Mouse (Mus musculus): ENCODE data around the gene Rnf126. TPM values are rescaled to one million over a fixed set of nuclear protein-coding genes. Genes with fewer than 3 reads are reported as not detected.

Gene Rnf126
- total RNA-seq, 2 experiments from 2014 or later = 85.0 to 88.3 TPM

DNA sequence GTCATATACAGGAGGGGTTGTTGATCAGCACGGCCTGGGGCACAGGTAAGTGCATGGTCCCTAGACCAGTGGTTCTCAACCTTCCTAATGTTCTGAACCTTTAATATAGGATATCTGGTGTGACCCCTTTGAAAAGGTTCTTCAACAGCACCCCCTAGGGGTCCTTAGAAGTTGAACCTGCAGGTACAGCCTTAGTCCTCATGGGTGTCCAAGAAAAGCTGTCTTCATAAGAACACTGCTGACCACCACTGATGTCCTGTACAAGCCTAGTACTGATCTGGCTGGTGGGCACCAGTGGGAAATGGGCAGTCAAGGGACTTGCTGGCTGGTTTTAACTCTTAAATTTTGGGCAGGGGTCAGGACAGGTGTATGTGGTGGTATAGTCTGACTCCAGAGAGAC is 54.7 kb downstream of the Rnf126 start:
- Histone ChIP-seq H3K4me3 (no peak overlapping the region), H3K27ac (no peak overlapping the region)
- peak; percentile 50 for TF ChIP-seq CTCF (conservative IDR thresholded peaks at IDR 0.05)
- no peak for DNase-seq (ENCODE audit: low spot score in 2 of 2)

DNA sequence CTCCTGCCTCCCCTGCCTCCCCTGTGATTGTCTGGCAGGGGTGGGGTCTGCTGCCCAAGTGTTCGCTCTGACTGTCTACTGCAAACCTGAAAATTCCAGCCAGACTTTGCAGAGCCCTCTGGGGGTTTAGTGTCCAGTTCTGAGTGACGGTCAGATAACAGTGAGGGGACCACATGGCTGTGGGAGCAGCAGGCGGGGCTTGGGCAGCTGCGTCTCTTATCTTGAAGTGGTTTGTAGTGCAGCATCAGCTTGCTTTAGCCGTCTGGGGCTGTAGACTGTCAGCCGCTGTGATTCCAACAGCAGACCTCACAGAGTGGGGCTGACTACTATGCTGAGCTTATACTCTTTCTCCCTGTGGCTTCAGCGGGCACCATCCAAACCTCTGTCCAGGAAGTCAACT is 57.4 kb downstream of the Rnf126 start:
- TF ChIP-seq CTCF (conservative IDR thresholded peaks at IDR 0.05) = no peak
- peak overlapping the region; percentile 56 for H3K27ac ChIP-seq
- H3K4me3 ChIP-seq = peak overlapping the region; percentile 36
- DNase-seq (ENCODE audit: low spot score in 2 of 2) = no peak

GRCm38 (mm10) chr10:79708668-79709067 is 58.1 kb downstream of the Rnf126 start:
- peak overlapping the region; percentile 56 for H3K27ac ChIP-seq
- no peak for DNase-seq (ENCODE audit: low spot score in 2 of 2)
- peak overlapping the region; percentile 36 for H3K4me3 ChIP-seq
- no peak for TF ChIP-seq CTCF (conservative IDR thresholded peaks at IDR 0.05)

Other genes with a start within 250 kb of the Rnf126 start
- 1 to 10 TPM; 4.2 to 4.9 TPM for gene Plpp2, start 233.2 kb downstream of the Rnf126 start, total RNA-seq (2021)
- 10 to 100 TPM; 60.1 to 61.6 TPM for gene Mier2, start 211.8 kb downstream of the Rnf126 start, total RNA-seq (2021)
- gene Theg, start 179.6 kb downstream of the Rnf126 start, total RNA-seq (2021) = 1 to 10 TPM in 1 of 2 experiments, not detected in 1; 1.2 TPM
- gene C2cd4c, start 152.9 kb downstream of the Rnf126 start, total RNA-seq (2021) = 10 to 100 TPM; 15.5 to 16.6 TPM
- gene Shc2, start 129.0 kb downstream of the Rnf126 start, total RNA-seq (2021) = 10 to 100 TPM; 44.7 to 49.4 TPM
- gene Odf3l2, start 121.2 kb downstream of the Rnf126 start, total RNA-seq (2021) = under 1 TPM; 0.29 to 0.38 TPM
- not detected for gene Madcam1, start 102.4 kb downstream of the Rnf126 start, total RNA-seq (2021)
- 10 to 100 TPM; 67.8 to 73.5 TPM for gene Tpgs1, start 97.6 kb downstream of the Rnf126 start, total RNA-seq (2021)
- 10 to 100 TPM; 73.1 to 79.8 TPM for gene Cdc34, start 84.8 kb downstream of the Rnf126 start, total RNA-seq (2021)
- 1 to 10 TPM; 3.3 to 4.0 TPM for gene Gzmm, start 77.9 kb downstream of the Rnf126 start, total RNA-seq (2021)
- 100 to 1,000 TPM; 538 TPM for gene Bsg, start 62.5 kb downstream of the Rnf126 start, total RNA-seq (2021)
- gene Hcn2, start 50.3 kb downstream of the Rnf126 start, total RNA-seq (2021) = 100 to 1,000 TPM; 118 TPM
- 10 to 100 TPM; 44.5 to 50.6 TPM for gene Polrmt, start 20.4 kb downstream of the Rnf126 start, total RNA-seq (2021)
- 1 to 10 TPM; 1.9 to 2.8 TPM for gene Fgf22, start 11.9 kb downstream of the Rnf126 start, total RNA-seq (2021)
- gene Fstl3, start 10.3 kb upstream of the Rnf126 start, total RNA-seq (2021) = 1 to 10 TPM; 2.5 to 2.7 TPM
- under 1 TPM; 0.26 to 0.37 TPM for gene Prss57, start 24.0 kb upstream of the Rnf126 start, total RNA-seq (2021)
- gene Palm, start 26.6 kb upstream of the Rnf126 start, total RNA-seq (2021) = 100 to 1,000 TPM; 275 to 277 TPM
- gene Misp, start 54.0 kb upstream of the Rnf126 start, total RNA-seq (2021) = 1 to 10 TPM in 1 of 2 experiments, under 1 TPM in 1; 0.54 to 1.1 TPM
- gene Ptbp1, start 87.5 kb upstream of the Rnf126 start, total RNA-seq (2021) = 10 to 100 TPM; 56.9 to 58.7 TPM
- gene Prtn3, start 107.5 kb upstream of the Rnf126 start, total RNA-seq (2021) = 1 to 10 TPM; 1.5 to 2.6 TPM
- gene Plppr3, start 107.7 kb upstream of the Rnf126 start, total RNA-seq (2021) = 10 to 100 TPM; 33.7 to 37.1 TPM
- gene Elane, start 119.3 kb upstream of the Rnf126 start, total RNA-seq (2021) = not detected
- not detected for gene Cfd, start 123.9 kb upstream of the Rnf126 start, total RNA-seq (2021)
- gene Med16, start 142.0 kb upstream of the Rnf126 start, total RNA-seq (2021) = 10 to 100 TPM; 57.7 to 59.3 TPM
- not detected for gene Gm26602, start 143.9 kb upstream of the Rnf126 start, total RNA-seq (2021)
- gene Kiss1r, start 150.0 kb upstream of the Rnf126 start, total RNA-seq (2021) = 1 to 10 TPM; 5.6 to 7.1 TPM
- 100 to 1,000 TPM; 365 to 385 TPM for gene R3hdm4, start 154.3 kb upstream of the Rnf126 start, total RNA-seq (2021)
- 1 to 10 TPM; 7.5 to 8.5 TPM for gene Arid3a, start 160.1 kb upstream of the Rnf126 start, total RNA-seq (2021)
- 10 to 100 TPM; 44.8 to 47.0 TPM for gene Wdr18, start 193.2 kb upstream of the Rnf126 start, total RNA-seq (2021)
- gene Grin3b, start 203.8 kb upstream of the Rnf126 start, total RNA-seq (2021) = under 1 TPM in 1 of 2 experiments, not detected in 1; 0.15 TPM
- gene Tmem259, start 217.4 kb upstream of the Rnf126 start, total RNA-seq (2021) = 100 to 1,000 TPM; 124 TPM
- 1 to 10 TPM; 5.4 to 5.6 TPM for gene Cnn2, start 221.6 kb upstream of the Rnf126 start, total RNA-seq (2021)
- 10 to 100 TPM; 10.7 to 11.0 TPM for gene Abca7, start 229.5 kb upstream of the Rnf126 start, total RNA-seq (2021)
- 1 to 10 TPM; 3.7 to 4.4 TPM for gene Arhgap45, start 249.7 kb upstream of the Rnf126 start, total RNA-seq (2021)